Mouse (Mus musculus) intestine, postnatal 0 days (tissue): ENCODE measurements around the gene Nalcn. TPM values are rescaled to one million over a fixed set of nuclear protein-coding genes. Genes with fewer than 3 reads are reported as not detected.

Experiments
- ATAC-seq: fragments of 200-750 bp; cut with Nextera tagmentation; 2 replicates; pipeline ENCODE4 v1.8.0; 2017; ENCODE audit warnings: mild to moderate bottlenecking, moderate TSS enrichment, moderate library complexity
- H3K27ac ChIP-seq: fragments of 300-500 bp; sonication (generic); 2 replicates; pipeline ENCODE4 v1.5.1; 2014; ENCODE audit warnings: mild to moderate bottlenecking, low read depth, low read length, moderate library complexity
- H3K27me3 ChIP-seq: fragments of 300-500 bp; sonication (generic); replicated peaks from 2 replicates; pipeline ENCODE4 v1.6.1; 2014; ENCODE audit warnings: low read length, mixed read lengths; ENCODE audit not compliant: control insufficient read depth, insufficient read depth
- H3K36me3 ChIP-seq: fragments of 300-500 bp; sonication (generic); 2 replicates; pipeline ENCODE4 v1.6.1; 2014; ENCODE audit warnings: mild to moderate bottlenecking, moderate library complexity; ENCODE audit not compliant: control insufficient read depth, insufficient read depth
- H3K4me1 ChIP-seq: fragments of 300-500 bp; sonication (generic); replicated peaks from 2 replicates; pipeline ENCODE4 v1.6.1; 2014; ENCODE audit warnings: antibody characterized with exemption, low read length, mixed read lengths; ENCODE audit not compliant: control insufficient read depth, insufficient read depth
- H3K4me2 ChIP-seq: fragments of 300-500 bp; sonication (generic); replicated peaks from 2 replicates; pipeline ENCODE4 v1.6.1; 2014; ENCODE audit warnings: low read depth, mild to moderate bottlenecking, moderate library complexity
- H3K4me3 ChIP-seq: fragments of 300-500 bp; sonication (generic); 2 replicates; pipeline ENCODE4 v1.5.1; 2014; ENCODE audit warnings: low read depth, low read length
- H3K9ac ChIP-seq: fragments of 300-500 bp; sonication (generic); 2 replicates; pipeline ENCODE4 v1.6.1; 2014; ENCODE audit warnings: mild to moderate bottlenecking, low read depth, low read length
- H3K9me3 ChIP-seq: fragments of 300-500 bp; sonication (generic); 2 replicates; pipeline ENCODE4 v1.6.1; 2016; ENCODE audit warnings: mixed run types; ENCODE audit not compliant: control insufficient read depth
- CTCF ChIP-seq: sonication (generic); IDR thresholded peaks from 2 replicates; pipeline ENCODE4 v1.5.1; 2016; ENCODE audit warnings: low read depth, mild to moderate bottlenecking, control low read depth, antibody characterized with exemption, moderate library complexity
- WGBS: fragments of 180-500 bp; shearing (Covaris S2); extraction: QIAGEN DNeasy Blood & Tissue Kit; methylation state at CpG from one replicate; pipeline ENCODE4 v1.1.7; 2014; 5-methylcytosine and 5-hydroxymethylcytosine counted together
- polyA plus RNA-seq: library from polyadenylated mRNA; unstranded; fragments of >200 nt; fragmentation: Nextera tagmentation; extraction: Ambion mirVana; gene quantifications from 2 replicates; pipeline ENCODE4 v1.2.1, GENCODE M21; 2015

The Nalcn gene
- polyA plus RNA-seq, 1 experiment from 2014 or later = 0.20 TPM

- no peak within 1 kb of the TSS for H3K27ac ChIP-seq
- H3K36me3 ChIP-seq = no peaks in the 10 kb centered on the region
- WGBS = 43% methylated on average over 7 of the region's 7 CpGs
- no peak for TF ChIP-seq CTCF
- no peaks in the 10 kb centered on the region for H3K27me3 ChIP-seq
- no peaks in the 10 kb centered on the region for H3K9me3 ChIP-seq
- no peak within 1 kb of the TSS for H3K9ac ChIP-seq
- ATAC-seq = no peak
- H3K4me1 ChIP-seq = no peaks in the 10 kb centered on the region
- H3K4me3 ChIP-seq = no peak within 1 kb of the TSS
- H3K4me2 ChIP-seq = no peak within 1 kb of the TSS
Measured at GRCm38 (mm10) chr14:123659921-123660385, 33.0 kb upstream of the Nalcn start, which contains the start of gene Itgbl1. TSS of gene Itgbl1 (plus strand) at chr14:123659971.

- Histone ChIP-seq H3K9me3 (no peaks in the 10 kb centered on the region), H3K4me1 (no peaks in the 10 kb centered on the region), H3K27me3 (peaks cover 11% of the 10 kb centered on the region; the same call in 1 of the 2 replicates), H3K4me3 (peak overlapping the region; percentile 21; the same call in 1 of the 2 replicates), H3K4me2 (peak overlapping the region; percentile 59), H3K9ac (no peak overlapping the region), H3K36me3 (no peaks in the 10 kb centered on the region), H3K27ac (no peak overlapping the region)
- TF ChIP-seq CTCF = no peak
- WGBS = 56% methylated on average over 3 of the region's 3 CpGs
- ATAC-seq = no peak
Measured at GRCm38 (mm10) chr14:123627180-123627562, 227 bp upstream of the Nalcn start.

- Histone ChIP-seq H3K9ac (no peak overlapping the region), H3K27ac (no peak overlapping the region), H3K4me3 (no peak overlapping the region), H3K27me3 (peaks cover 11% of the 10 kb centered on the region; the same call in 1 of the 2 replicates), H3K36me3 (no peaks in the 10 kb centered on the region), H3K9me3 (no peaks in the 10 kb centered on the region), H3K4me2 (no peak overlapping the region), H3K4me1 (no peaks in the 10 kb centered on the region)
- no peak for TF ChIP-seq CTCF
- ATAC-seq = no peak
- 60% methylated on average over 1 of the region's 1 CpGs for WGBS
Measured at GRCm38 (mm10) chr14:123622969-123623368, 4.0 kb downstream of the Nalcn start.

GRCm38 (mm10) chr14:123595265-123595664, 31.7 kb downstream of the Nalcn start:
- H3K4me2 ChIP-seq = no peak overlapping the region
- no peaks in the 10 kb centered on the region for H3K9me3 ChIP-seq
- H3K27ac ChIP-seq = no peak overlapping the region
- H3K9ac ChIP-seq = no peak overlapping the region
- 40% methylated on average over 3 of the region's 3 CpGs for WGBS
- no peak for TF ChIP-seq CTCF
- no peaks in the 10 kb centered on the region for H3K27me3 ChIP-seq
- no peaks in the 10 kb centered on the region for H3K4me1 ChIP-seq
- no peak overlapping the region for H3K4me3 ChIP-seq
- no peak for ATAC-seq
- no peaks in the 10 kb centered on the region for H3K36me3 ChIP-seq

GRCm38 (mm10) chr14:123587412-123587811, 39.5 kb downstream of the Nalcn start:
- Histone ChIP-seq H3K9me3 (no peaks in the 10 kb centered on the region), H3K4me2 (no peak overlapping the region), H3K4me1 (no peaks in the 10 kb centered on the region), H3K9ac (no peak overlapping the region), H3K36me3 (no peaks in the 10 kb centered on the region), H3K27me3 (no peaks in the 10 kb centered on the region), H3K4me3 (no peak overlapping the region), H3K27ac (no peak overlapping the region)
- ATAC-seq = no peak
- TF ChIP-seq CTCF = no peak

GRCm38 (mm10) chr14:123582433-123582832, 44.5 kb downstream of the Nalcn start:
- TF ChIP-seq CTCF = no peak
- no peak for ATAC-seq
- no peaks in the 10 kb centered on the region for H3K4me1 ChIP-seq
- H3K9me3 ChIP-seq = no peaks in the 10 kb centered on the region
- H3K4me3 ChIP-seq = no peak overlapping the region
- WGBS = 85% methylated on average over 2 of the region's 2 CpGs
- H3K4me2 ChIP-seq = no peak overlapping the region
- H3K36me3 ChIP-seq = no peaks in the 10 kb centered on the region
- H3K27ac ChIP-seq = no peak overlapping the region
- H3K9ac ChIP-seq = no peak overlapping the region
- no peaks in the 10 kb centered on the region for H3K27me3 ChIP-seq

GRCm38 (mm10) chr14:123575356-123575755, 51.6 kb downstream of the Nalcn start:
- Histone ChIP-seq H3K36me3 (no peaks in the 10 kb centered on the region), H3K9me3 (no peaks in the 10 kb centered on the region), H3K4me3 (no peak overlapping the region), H3K4me1 (no peaks in the 10 kb centered on the region), H3K27me3 (no peaks in the 10 kb centered on the region), H3K27ac (no peak overlapping the region), H3K4me2 (no peak overlapping the region), H3K9ac (no peak overlapping the region)
- TF ChIP-seq CTCF = no peak
- 78% methylated on average over 4 of the region's 4 CpGs for WGBS
- no peak for ATAC-seq
